Mouse (Mus musculus) left cerebral cortex, postnatal 10 days (tissue): ENCODE measurements at regions not wholly inside any gene's neighbourhood (a gene's known extent, or its start where the extent isn't known, plus 50 kb on each side); places are given as distances from the start of the nearest gene placed in this dataset.

Source experiments
- DNase-seq, 2 experiments: peaks; one replicate each; pipeline ENCODE4 v3.0.0; 2021 to 2022; ENCODE audit warnings: low spot score in 2 of 2, mixed read lengths in 1 of 2; ENCODE audit errors: extremely low spot score in 1 of 2
- intact Hi-C: fragments of 180-260 bp; cut with DNase I; formaldehyde crosslinking; loops from one replicate; pipeline ENCODE4 v1.15.1; 2025

- DNase-seq, result no peak
- intact Hi-C loops, result no loop called here
Measured at GRCm38 (mm10) chr14:54185265-54185830, 68.6 kb downstream of the Dad1 start.

GRCm38 (mm10) chr14:54183873-54184272 lies 70.0 kb downstream of the Dad1 start:
- DNase-seq, result no peak
- intact Hi-C loops, result no loop called here

- intact Hi-C loops, result no loop called here
- DNase-seq, result no peak
Measured at GRCm38 (mm10) chr14:54182838-54183237, 71.1 kb downstream of the Dad1 start.

GRCm38 (mm10) chr14:54181306-54181705 lies 72.6 kb downstream of the Dad1 start:
- intact Hi-C loops, result no loop called here
- no peak for DNase-seq

GRCm38 (mm10) chr14:54180754-54181153 lies 73.2 kb downstream of the Dad1 start:
- intact Hi-C loops, result no loop called here

GRCm38 (mm10) chr14:54180271-54180670 lies 73.6 kb downstream of the Dad1 start:
- intact Hi-C loops, result no loop called here
- no peak for DNase-seq

More at GRCm38 (mm10) chr14:54180754-54181153, 73.2 kb downstream of the Dad1 start:
- DNase-seq, result peak in 1 of 2 experiments; percentile 37

GRCm38 (mm10) chr14:54178856-54179255 lies 75.0 kb downstream of the Dad1 start:
- no peak for DNase-seq
- intact Hi-C loops, result no loop called here

GRCm38 (mm10) chr14:54176469-54176868 lies 77.4 kb downstream of the Dad1 start:
- intact Hi-C loops, result no loop called here
- no peak for DNase-seq

- intact Hi-C loops, result no loop called here
- no peak for DNase-seq
Measured at GRCm38 (mm10) chr14:54175476-54175875, 78.4 kb downstream of the Dad1 start.

- DNase-seq, result no peak
- intact Hi-C loops, result no loop called here
Measured at GRCm38 (mm10) chr14:54173316-54173715, 80.6 kb downstream of the Dad1 start.

- intact Hi-C loops, result no loop called here
- DNase-seq, result no peak
Measured at GRCm38 (mm10) chr14:54169254-54169653, 84.7 kb downstream of the Dad1 start.

- intact Hi-C loops, result no loop called here
- no peak for DNase-seq
Measured at GRCm38 (mm10) chr14:54168414-54168931, 85.4 kb downstream of the Dad1 start.

GRCm38 (mm10) chr14:54166057-54166456 lies 87.8 kb downstream of the Dad1 start:
- intact Hi-C loops, result no loop called here
- DNase-seq, result no peak

- DNase-seq, result no peak
- intact Hi-C loops, result no loop called here
Measured at GRCm38 (mm10) chr14:54164874-54165273, 89.0 kb downstream of the Dad1 start.

GRCm38 (mm10) chr14:54161916-54162315 lies 92.0 kb downstream of the Dad1 start:
- no peak for DNase-seq
- intact Hi-C loops, result no loop called here

GRCm38 (mm10) chr14:54161206-54161605 lies 92.7 kb downstream of the Dad1 start:
- DNase-seq, result no peak
- intact Hi-C loops, result no loop called here

GRCm38 (mm10) chr14:54159816-54160215 lies 94.1 kb downstream of the Dad1 start:
- intact Hi-C loops, result no loop called here

GRCm38 (mm10) chr14:54158214-54158965 lies 95.5 kb downstream of the Dad1 start:
- no peak for DNase-seq
- intact Hi-C loops, result no loop called here

More at GRCm38 (mm10) chr14:54159816-54160215, 94.1 kb downstream of the Dad1 start:
- no peak for DNase-seq

- intact Hi-C loops, result no loop called here
- DNase-seq, result no peak
Measured at GRCm38 (mm10) chr14:54156536-54156935, 97.4 kb downstream of the Dad1 start.
